Mouse (Mus musculus): ENCODE measurements around the gene Mfsd14a.

- TF ChIP-seq CTCF (IDR thresholded peaks at IDR 0.05; ENCODE audit: low read depth, low read length) (no peak), POLR2A (IDR thresholded peaks at IDR 0.05; ENCODE audit: extremely low read depth, insufficient read depth, low read length) (no peak)
Observed at GRCm38 (mm10) chr3:116681160-116681559, 18.7 kb upstream of the Mfsd14a start, which contains the start of gene Gm43191.
